Mouse (Mus musculus) urinary bladder, postnatal 14 days (tissue): ENCODE results near the gene Tecpr2.

Source experiments
- DNase-seq: peaks from one replicate; pipeline ENCODE4 v3.0.0; 2021; ENCODE audit warnings: low spot score

Gene Tecpr2

GRCm38 (mm10) chr12:111006339-111006738 is 117.3 kb downstream of the Tecpr2 start:
- DNase-seq: no peak

- DNase-seq: peak; percentile 71
These were observed 118.4 kb downstream of the Tecpr2 start for GRCm38 (mm10) chr12:111007134-111008103.

GRCm38 (mm10) chr12:111008500-111009490 is 119.7 kb downstream of the Tecpr2 start:
- peak; percentile 31 for DNase-seq

GRCm38 (mm10) chr12:111009615-111010257 is 120.7 kb downstream of the Tecpr2 start:
- DNase-seq: no peak

- no peak for DNase-seq
These were observed 127.7 kb downstream of the Tecpr2 start for GRCm38 (mm10) chr12:111016807-111017206.

- no peak for DNase-seq
These were observed 129.0 kb downstream of the Tecpr2 start for GRCm38 (mm10) chr12:111018068-111018467.

GRCm38 (mm10) chr12:111019086-111019485 is 130.0 kb downstream of the Tecpr2 start:
- DNase-seq: no peak

GRCm38 (mm10) chr12:111021138-111021537 is 132.1 kb downstream of the Tecpr2 start:
- no peak for DNase-seq

GRCm38 (mm10) chr12:111021577-111021976 is 132.5 kb downstream of the Tecpr2 start:
- no peak for DNase-seq
